Mouse (Mus musculus) intestine, embryonic 15.5 days (tissue): Measurements from ENCODE around the gene Tut1. TPM values are rescaled to one million over a fixed set of nuclear protein-coding genes. Genes with fewer than 3 reads are reported as not detected.
A peak's percentile ranks its signal among the peaks of the same experiment; 100 is the strongest.

Experiments used
- ATAC-seq: fragments of 200-750 bp; cut with Nextera tagmentation; 2 replicates; pipeline ENCODE4 v1.8.0; 2017; ENCODE audit warnings: moderate TSS enrichment, moderate library complexity
- H3K27ac ChIP-seq: fragments of 300-500 bp; sonication (generic); 2 replicates; pipeline ENCODE4 v1.5.1; 2015; ENCODE audit warnings: mild to moderate bottlenecking, inconsistent platforms
- H3K27me3 ChIP-seq: fragments of 300-500 bp; sonication (generic); replicated peaks from 2 replicates; pipeline ENCODE4 v1.6.1; 2015; ENCODE audit warnings: inconsistent platforms
- H3K36me3 ChIP-seq: fragments of 300-500 bp; sonication (generic); 2 replicates; pipeline ENCODE4 v1.6.1; 2015; ENCODE audit warnings: inconsistent platforms
- H3K4me1 ChIP-seq: fragments of 300-500 bp; sonication (generic); replicated peaks from 2 replicates; pipeline ENCODE4 v1.6.1; 2015; ENCODE audit warnings: inconsistent platforms
- H3K4me2 ChIP-seq: fragments of 300-500 bp; sonication (generic); replicated peaks from 2 replicates; pipeline ENCODE4 v1.6.1; 2015; ENCODE audit warnings: mild to moderate bottlenecking, inconsistent platforms
- H3K4me3 ChIP-seq: fragments of 300-500 bp; sonication (generic); replicated peaks from 2 replicates; pipeline ENCODE4 v1.5.1; 2015; ENCODE audit warnings: inconsistent platforms
- H3K9ac ChIP-seq: fragments of 300-500 bp; sonication (generic); 2 replicates; pipeline ENCODE4 v1.6.1; 2015; ENCODE audit warnings: inconsistent platforms
- H3K9me3 ChIP-seq: fragments of 300-500 bp; sonication (generic); 2 replicates; pipeline ENCODE4 v1.6.1; 2016; ENCODE audit warnings: inconsistent platforms
- WGBS: fragments of 180-500 bp; shearing (Covaris S2); methylation state at CpG from one replicate; pipeline ENCODE4 v1.1.7; 2015; 5-methylcytosine and 5-hydroxymethylcytosine counted together
- polyA plus RNA-seq: library from polyadenylated mRNA; unstranded; fragments of >200 nt; fragmentation: Nextera tagmentation; extraction: Ambion mirVana; gene quantifications from 2 replicates; pipeline ENCODE4 v1.2.1, GENCODE M21; 2015

Gene Tut1
- 29.7 and 30.4 TPM in 2 replicates for polyA plus RNA-seq

DNA sequence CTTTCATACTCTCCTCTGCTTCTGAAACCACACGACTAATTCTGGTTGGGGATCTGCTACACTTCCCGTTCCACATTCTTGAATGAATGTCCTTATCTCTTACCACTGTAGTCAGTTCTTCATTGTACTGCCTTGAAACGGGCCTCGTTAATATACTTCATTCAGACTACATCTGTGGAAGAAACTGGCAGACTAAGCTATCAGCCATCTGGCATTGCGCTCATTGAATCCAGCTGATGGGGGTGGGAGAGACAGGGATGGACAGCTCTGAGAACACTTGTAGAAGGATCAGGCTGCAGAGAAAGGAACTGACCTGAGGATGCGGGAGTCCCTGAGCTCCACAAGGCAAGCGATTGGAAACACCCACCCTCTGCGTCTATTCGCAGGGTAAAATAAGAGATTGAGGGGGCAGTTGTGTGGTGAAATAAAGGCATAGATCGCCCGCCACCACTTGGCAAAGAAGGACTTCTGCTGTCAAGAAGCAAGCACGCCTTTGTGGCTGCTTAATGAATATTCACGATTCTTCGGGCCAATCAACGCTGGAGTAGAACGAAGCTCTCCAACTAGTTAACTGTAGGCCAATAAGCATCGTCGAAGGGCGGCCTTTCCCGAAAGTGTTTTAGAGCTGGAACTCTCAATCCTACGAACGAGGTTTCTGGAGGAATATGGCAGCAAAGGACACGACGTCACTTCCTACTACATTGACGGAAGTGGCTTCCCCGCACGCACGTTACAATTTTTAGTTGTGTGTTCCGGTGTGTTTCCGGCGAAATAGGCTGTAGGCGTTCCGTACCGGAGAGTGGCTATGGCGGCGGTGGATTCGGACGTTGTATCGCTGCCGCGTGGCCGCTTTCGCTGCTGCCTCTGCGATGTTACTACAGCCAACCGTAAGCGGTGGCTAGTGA is at the start of gene Tut1:
TSS of gene Tut1 (plus strand) at position 713 of the 905 bp plus-strand sequence.
- H3K36me3 ChIP-seq: peaks cover 28% of the 10 kb centered on the region

DNA sequence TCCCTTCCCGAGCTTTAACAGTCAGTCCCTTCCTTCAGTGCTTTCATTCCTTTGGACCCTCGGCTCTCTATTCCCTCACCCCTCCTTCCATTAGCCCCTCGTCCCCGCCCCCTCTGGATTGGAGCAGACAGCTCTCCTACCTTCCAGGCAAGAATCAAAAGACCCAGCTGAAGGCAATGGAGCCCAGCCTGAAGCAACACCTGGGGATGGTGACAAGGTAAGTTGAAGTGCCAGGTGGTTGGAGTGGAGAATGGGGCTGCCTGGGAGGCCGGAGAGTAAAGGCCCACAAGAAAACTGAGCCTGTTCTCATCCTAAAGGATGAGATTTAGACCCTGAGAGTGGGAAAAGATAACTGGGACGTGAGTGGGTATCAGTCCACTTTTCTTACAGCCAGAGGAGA is 45.1 kb upstream of the Tut1 start:
- H3K27me3 ChIP-seq: no peaks in the 10 kb centered on the region
- no peak overlapping the region for H3K4me3 ChIP-seq
- no peak overlapping the region for H3K9ac ChIP-seq
- no peak for ATAC-seq
- WGBS: 90% methylated on average over 6 of the region's 6 CpGs
- no peaks in the 10 kb centered on the region for H3K4me1 ChIP-seq
- no peak overlapping the region for H3K27ac ChIP-seq
- no peaks in the 10 kb centered on the region for H3K9me3 ChIP-seq
- no peak overlapping the region for H3K4me2 ChIP-seq
- H3K36me3 ChIP-seq: peaks cover 69% of the 10 kb centered on the region

More for the DNA sequence above, at the start of gene Tut1:
- Histone ChIP-seq H3K4me2 (peak within 1 kb of the TSS; percentile 75), H3K9me3 (no peaks in the 10 kb centered on the region), H3K27me3 (no peaks in the 10 kb centered on the region), H3K4me1 (peaks cover 10% of the 10 kb centered on the region), H3K27ac (peak within 1 kb of the TSS; percentile 81), H3K9ac (peak within 1 kb of the TSS; percentile 65), H3K4me3 (peak within 1 kb of the TSS; percentile 70)
- ATAC-seq: peak; percentile 97
- 3% methylated on average over 46 of the region's 46 CpGs for WGBS

DNA sequence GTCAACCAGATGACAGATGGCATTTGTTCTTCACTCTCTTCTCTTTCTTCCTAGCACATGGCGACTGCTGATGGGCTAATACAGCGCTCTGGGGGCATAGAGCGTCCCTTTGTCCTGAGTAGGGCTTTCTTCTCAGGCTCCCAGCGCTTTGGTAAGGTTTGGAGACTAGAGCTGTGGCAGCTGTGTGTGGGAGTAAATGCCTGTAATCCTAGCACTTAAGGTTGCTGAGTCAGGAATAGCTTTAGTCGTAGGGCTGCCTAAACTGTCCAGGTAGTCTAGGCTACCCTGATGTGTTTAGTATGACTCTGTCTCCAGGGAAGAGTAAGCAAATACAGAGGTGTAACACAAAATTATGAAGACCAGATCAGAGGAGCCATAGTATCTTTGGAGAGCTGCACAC is 41.8 kb upstream of the Tut1 start:
- no peak overlapping the region for H3K27ac ChIP-seq
- no peak overlapping the region for H3K9ac ChIP-seq
- no peak overlapping the region for H3K4me2 ChIP-seq
- WGBS: 92% methylated on average over 5 of the region's 5 CpGs
- ATAC-seq: no peak
- H3K9me3 ChIP-seq: no peaks in the 10 kb centered on the region
- H3K36me3 ChIP-seq: peaks cover 81% of the 10 kb centered on the region
- H3K4me3 ChIP-seq: no peak overlapping the region
- H3K27me3 ChIP-seq: no peaks in the 10 kb centered on the region
- H3K4me1 ChIP-seq: no peaks in the 10 kb centered on the region

DNA sequence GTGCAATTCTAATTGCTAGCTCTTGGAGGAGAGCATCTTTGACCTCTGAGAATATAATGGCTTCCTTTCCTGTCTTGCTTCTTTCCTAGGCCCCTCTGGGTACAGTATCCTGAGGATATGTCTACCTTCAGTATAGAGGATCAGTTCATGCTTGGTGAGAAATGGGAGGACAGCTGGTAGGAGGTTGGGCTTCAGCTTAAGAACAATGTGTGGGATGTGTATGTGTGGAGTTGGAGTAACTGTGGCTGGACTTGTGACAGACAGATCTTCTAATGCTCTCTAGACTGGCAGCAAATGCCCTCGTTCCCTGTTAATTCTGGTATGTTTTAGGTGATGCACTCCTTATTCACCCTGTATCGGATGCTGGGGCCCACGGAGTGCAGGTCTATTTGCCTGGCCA is 39.4 kb upstream of the Tut1 start:
- Histone ChIP-seq H3K4me1 (no peaks in the 10 kb centered on the region), H3K9ac (no peak overlapping the region), H3K27me3 (no peaks in the 10 kb centered on the region), H3K36me3 (peaks cover 62% of the 10 kb centered on the region), H3K9me3 (no peaks in the 10 kb centered on the region), H3K4me2 (no peak overlapping the region), H3K4me3 (no peak overlapping the region), H3K27ac (no peak overlapping the region)
- WGBS: 95% methylated on average over 3 of the region's 3 CpGs
- ATAC-seq: no peak

DNA sequence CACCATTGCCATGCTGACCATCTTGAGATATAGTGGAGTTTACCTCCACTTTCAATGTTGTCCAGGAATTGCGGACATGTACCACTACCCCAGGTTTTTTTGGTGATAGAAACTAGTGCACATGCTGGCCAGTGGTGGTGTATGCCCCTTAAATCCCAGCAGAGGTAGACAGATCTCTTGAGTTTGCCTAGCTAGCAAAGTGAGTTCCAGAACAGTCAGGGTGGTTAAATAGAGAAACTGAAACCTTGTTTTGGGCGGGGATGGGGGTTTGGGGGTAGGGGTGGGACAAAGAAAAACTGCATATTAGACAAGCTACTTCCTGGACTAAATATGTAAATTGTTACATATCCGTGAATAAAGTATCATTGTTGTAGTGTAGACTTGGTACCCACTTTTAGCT is 34.6 kb upstream of the Tut1 start:
- peaks cover 25% of the 10 kb centered on the region for H3K36me3 ChIP-seq
- ATAC-seq: no peak

GRCm38 (mm10) chr19:8919684-8920072 is 34.0 kb upstream of the Tut1 start:
- Histone ChIP-seq H3K9me3 (no peaks in the 10 kb centered on the region), H3K4me1 (no peaks in the 10 kb centered on the region; the same call in 1 of the 2 replicates), H3K27me3 (no peaks in the 10 kb centered on the region), H3K36me3 (peaks cover 19% of the 10 kb centered on the region), H3K27ac (peak overlapping the region; percentile 92), H3K4me2 (peak overlapping the region; percentile 75), H3K9ac (0 out of 2 replicates have a peak overlapping the region, but pooled peaks have one; percentile 85), H3K4me3 (no peak overlapping the region; the same call in 1 of the 2 replicates)
- WGBS: 65% methylated on average over 6 of the region's 6 CpGs
- ATAC-seq: no peak

More for the DNA sequence above, 34.6 kb upstream of the Tut1 start:
- Histone ChIP-seq H3K27me3 (no peaks in the 10 kb centered on the region), H3K4me2 (no peak overlapping the region), H3K4me3 (no peak overlapping the region), H3K4me1 (no peaks in the 10 kb centered on the region; the same call in 1 of the 2 replicates), H3K9me3 (no peaks in the 10 kb centered on the region), H3K27ac (no peak overlapping the region), H3K9ac (no peak overlapping the region)
- 89% methylated on average over 3 of the region's 3 CpGs for WGBS

- H3K27ac ChIP-seq: peak within 1 kb of the TSS; percentile 92
- peak within 1 kb of the TSS; percentile 85 for H3K9ac ChIP-seq
- H3K4me2 ChIP-seq: peak within 1 kb of the TSS; percentile 75
- peaks cover 15% of the 10 kb centered on the region for H3K36me3 ChIP-seq
- H3K4me1 ChIP-seq: no peaks in the 10 kb centered on the region; the same call in 1 of the 2 replicates
- peak within 1 kb of the TSS; percentile 87 for H3K4me3 ChIP-seq
- ATAC-seq: peak; percentile 98
- WGBS: 2% methylated on average over 49 of the region's 50 CpGs
- no peaks in the 10 kb centered on the region for H3K9me3 ChIP-seq
- no peaks in the 10 kb centered on the region for H3K27me3 ChIP-seq
Measured at GRCm38 (mm10) chr19:8920073-8920736, 33.4 kb upstream of the Tut1 start, which contains the start of gene B3gat3. TSS of gene B3gat3 (plus strand) at chr19:8920374.

- WGBS: 1% methylated on average over 6 of the region's 6 CpGs
- H3K4me1 ChIP-seq: no peaks in the 10 kb centered on the region; the same call in 1 of the 2 replicates
- ATAC-seq: peak; percentile 7
Measured at GRCm38 (mm10) chr19:8920836-8921291, 32.8 kb upstream of the Tut1 start.

GRCm38 (mm10) chr19:8921741-8922140 is 31.9 kb upstream of the Tut1 start:
- Histone ChIP-seq H3K9me3 (no peaks in the 10 kb centered on the region), H3K4me2 (peak overlapping the region; percentile 75), H3K4me1 (no peaks in the 10 kb centered on the region; the same call in 1 of the 2 replicates), H3K27ac (no peak overlapping the region), H3K27me3 (no peaks in the 10 kb centered on the region), H3K36me3 (0 out of 2 replicates have a peak, but pooled peaks cover 7% of the 10 kb centered on the region), H3K9ac (0 out of 2 replicates have a peak overlapping the region, but pooled peaks have one; percentile 34), H3K4me3 (0 out of 2 replicates have a peak overlapping the region, but pooled peaks have one; percentile 87)
- ATAC-seq: no peak
- 75% methylated on average over 9 of the region's 9 CpGs for WGBS

More at GRCm38 (mm10) chr19:8920836-8921291, 32.8 kb upstream of the Tut1 start:
- Histone ChIP-seq H3K4me2 (peak overlapping the region; percentile 75), H3K27ac (peak overlapping the region; percentile 92), H3K9me3 (no peaks in the 10 kb centered on the region), H3K9ac (peak overlapping the region; percentile 85), H3K36me3 (peaks cover 13% of the 10 kb centered on the region), H3K4me3 (peak overlapping the region; percentile 87), H3K27me3 (no peaks in the 10 kb centered on the region)

- no peaks in the 10 kb centered on the region for H3K9me3 ChIP-seq
- ATAC-seq: no peak
- H3K4me1 ChIP-seq: peaks cover 20% of the 10 kb centered on the region
- no peak overlapping the region for H3K4me3 ChIP-seq
- no peak overlapping the region for H3K27ac ChIP-seq
- H3K4me2 ChIP-seq: no peak overlapping the region
- no peaks in the 10 kb centered on the region for H3K27me3 ChIP-seq
- H3K9ac ChIP-seq: no peak overlapping the region
- WGBS: 83% methylated on average over 2 of the region's 2 CpGs
- H3K36me3 ChIP-seq: 0 out of 2 replicates have a peak, but pooled peaks cover 4% of the 10 kb centered on the region
Measured at GRCm38 (mm10) chr19:8926766-8927165, 26.9 kb upstream of the Tut1 start.

DNA sequence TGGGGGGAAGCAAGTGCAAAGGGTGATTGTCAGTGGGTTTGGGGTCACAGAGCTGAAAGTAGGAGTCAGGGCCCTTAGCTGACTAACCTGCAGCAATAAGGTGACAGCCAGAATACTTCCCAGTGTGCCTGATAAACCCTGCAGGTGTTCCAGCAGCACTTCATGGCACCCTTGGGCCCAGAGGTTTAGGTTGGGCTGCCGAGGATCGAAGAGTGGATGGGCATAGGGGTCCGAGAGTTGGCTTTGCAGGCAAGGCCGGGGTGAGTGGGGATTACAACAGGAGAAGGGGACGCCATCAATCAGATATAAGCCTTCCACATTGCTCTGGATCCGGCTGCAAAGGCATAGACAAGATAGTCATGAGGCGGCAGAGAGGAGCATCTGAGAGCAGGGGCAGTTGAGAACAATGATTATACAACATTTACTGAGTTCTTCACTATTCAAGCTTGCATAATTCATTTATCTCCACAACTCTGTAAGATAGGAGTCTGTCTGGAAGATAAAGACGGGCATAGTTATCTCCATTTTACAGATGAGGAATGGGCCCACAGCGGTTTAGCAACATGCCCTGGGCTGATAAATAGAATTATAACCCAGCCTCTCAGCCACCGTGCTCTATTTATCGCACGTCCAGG is 25.6 kb upstream of the Tut1 start:
- Histone ChIP-seq H3K9ac (no peak overlapping the region), H3K36me3 (0 out of 2 replicates have a peak, but pooled peaks cover 4% of the 10 kb centered on the region), H3K4me3 (no peak overlapping the region), H3K27ac (no peak overlapping the region), H3K9me3 (no peaks in the 10 kb centered on the region), H3K27me3 (no peaks in the 10 kb centered on the region), H3K4me1 (peaks cover 20% of the 10 kb centered on the region), H3K4me2 (no peak overlapping the region)
- 82% methylated on average over 12 of the region's 12 CpGs for WGBS
- ATAC-seq: no peak
